Mouse (Mus musculus): ENCODE results near the gene Gm28308.

Gene Gm28308

DNA sequence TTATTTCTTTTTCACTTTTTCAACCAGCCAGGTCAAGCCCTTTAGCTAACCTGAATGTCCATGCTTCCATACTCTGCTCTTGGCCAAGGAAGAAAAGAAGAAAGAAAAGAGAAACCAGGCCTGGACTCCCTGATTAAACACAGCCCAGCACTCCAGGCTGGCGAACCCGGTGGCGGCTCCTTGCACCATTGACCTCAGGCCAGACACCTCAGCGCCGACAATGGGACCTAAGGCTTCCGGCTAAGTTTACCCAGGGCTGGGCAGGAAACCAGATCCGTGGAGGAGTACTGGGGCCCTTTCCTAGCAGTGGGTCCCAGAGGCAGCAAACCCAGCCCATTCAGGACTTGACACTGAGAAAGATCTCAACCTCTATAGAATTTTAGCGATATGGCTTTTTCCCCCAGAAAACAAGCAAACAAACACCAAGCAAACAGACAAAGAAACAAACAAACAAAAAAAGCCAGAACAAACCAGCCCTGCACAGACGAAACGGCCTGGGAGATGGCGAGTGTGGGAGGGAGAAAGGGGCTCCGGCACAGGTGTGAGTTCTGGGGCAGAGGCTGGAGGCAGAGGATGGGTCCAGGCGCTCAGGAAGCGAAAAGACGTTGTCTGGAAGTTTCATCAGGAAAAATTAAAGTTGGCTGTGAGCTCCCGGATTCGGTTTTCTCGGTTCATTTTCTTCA, 18.9 kb upstream of the Gm28308 start:
- no peak for DNase-seq (ENCODE audit: low spot score)

DNA sequence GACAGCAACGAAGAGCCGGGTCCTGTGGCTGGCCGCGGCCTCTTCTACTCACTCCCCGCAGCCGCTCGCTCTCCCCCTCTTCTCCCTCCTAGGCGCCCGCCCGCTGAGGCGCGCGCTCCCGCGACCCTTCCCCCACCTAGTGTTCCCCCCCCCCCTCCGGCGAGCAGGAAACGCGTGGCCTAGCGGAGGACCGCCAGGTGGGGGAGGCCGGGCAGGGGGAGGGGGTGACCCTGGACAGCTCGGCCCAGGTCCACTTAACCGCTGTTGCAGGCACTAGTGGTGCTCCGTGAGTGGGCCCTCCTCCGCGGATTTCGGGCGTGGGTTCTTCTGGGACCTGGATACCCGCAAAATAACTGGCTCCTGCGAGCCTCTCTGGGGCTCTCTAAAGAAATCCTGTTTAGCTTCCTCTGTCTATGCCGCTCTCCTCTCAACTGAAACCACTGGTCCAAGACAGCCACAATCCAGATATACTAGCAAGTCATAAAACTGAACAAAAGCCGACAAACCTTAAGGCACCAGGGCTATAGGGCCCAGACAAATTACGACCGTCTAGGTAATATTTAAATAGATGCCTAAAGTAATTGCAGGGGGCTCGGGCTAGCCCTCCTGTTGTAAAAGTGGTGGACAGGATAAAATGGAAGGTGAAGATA, 17.5 kb upstream of the Gm28308 start, which contains the start of gene Hoxa9:
Gene Hoxa9, minus strand, starts transcription at position 574 of the 650 bp plus-strand sequence.
- no peak for DNase-seq (ENCODE audit: low spot score)

DNA sequence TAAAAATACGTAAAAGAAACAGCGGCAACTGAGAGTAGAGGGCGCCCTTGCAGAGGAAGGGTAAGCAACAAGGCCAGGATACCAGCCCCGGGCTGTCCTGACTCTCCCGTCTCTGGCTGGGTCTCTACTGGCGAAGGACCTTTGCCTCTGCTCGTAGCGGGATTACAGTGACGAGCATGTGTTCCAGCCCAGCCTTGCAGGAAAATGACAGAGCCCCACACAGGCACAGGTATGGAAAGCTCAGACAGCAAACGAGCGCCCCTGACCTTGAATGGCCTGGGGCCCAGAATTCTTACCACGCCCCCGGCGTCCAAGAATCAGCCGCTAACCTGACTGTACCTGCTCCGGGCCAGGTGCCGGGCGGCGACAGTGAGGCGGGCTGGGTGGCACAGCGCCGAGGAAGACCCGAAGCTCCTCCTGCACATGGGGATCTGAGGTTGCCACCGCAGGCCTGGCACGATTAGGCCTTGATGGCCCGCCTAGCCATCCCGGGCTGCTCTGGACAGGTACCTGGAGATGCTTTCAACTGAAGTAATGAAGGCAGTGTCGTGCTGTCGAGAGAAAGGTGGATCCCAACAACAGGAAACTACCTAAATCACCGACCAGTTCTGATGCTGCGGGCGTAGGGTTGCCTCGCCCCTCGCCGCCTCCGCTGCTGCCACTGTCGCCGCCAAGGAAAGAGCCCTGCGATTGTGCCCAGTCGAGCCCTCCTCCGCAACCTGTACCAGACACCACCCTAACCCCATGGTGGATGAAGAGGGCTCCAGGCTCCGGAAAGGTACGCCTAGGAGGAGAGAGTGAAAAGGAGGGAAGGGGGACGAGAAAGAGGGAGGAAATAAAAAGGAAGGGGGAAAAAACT, 16.6 kb upstream of the Gm28308 start:
- no peak for DNase-seq (ENCODE audit: low spot score)

DNA sequence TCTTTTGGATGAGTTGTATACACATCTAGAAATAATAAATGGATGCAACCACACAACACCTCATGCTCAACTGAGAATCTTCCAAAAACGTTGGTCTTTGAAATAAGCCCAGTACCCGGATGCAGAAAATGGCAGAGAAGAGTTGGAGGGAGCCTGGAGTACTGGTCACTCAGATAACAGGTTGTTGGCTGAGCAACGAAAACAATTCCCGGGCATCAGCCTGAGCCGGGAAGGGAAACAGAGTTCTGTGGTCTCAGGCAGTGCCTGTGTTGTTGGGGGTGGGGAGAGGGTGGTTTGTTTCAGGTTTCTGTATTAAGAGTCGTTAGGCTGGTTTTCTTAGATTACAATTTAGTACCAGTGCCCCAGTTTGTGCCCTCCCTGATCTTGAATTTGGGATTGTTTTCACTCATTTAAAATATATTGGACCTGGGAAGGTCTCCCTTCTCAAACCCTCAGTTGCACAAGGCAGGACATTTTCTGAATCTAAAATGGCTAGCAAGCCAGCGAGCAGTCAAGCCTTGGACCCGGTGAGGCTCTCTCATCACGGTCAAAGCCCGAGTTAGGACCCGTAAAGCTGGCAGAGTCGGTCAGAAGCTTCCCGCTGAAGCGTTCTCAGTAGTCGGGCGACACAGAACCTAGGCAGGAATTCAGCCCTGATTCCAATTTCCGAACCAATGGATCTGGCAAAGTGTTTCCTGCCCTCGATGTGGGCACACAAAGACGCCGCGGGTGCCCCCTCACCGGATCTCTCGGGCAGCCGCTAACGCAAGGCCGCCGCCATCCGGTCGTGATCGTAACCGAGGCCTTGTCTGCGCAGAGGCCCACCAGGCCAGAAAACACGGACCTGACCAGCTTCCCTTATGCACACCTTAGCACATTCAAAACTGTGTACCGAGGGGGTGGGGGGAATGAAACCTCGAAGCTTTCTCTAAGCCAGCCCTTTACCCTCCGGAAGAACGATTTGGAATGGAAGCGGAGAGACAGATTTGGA, 15.6 kb upstream of the Gm28308 start:
- DNase-seq (ENCODE audit: low spot score): no peak

DNA sequence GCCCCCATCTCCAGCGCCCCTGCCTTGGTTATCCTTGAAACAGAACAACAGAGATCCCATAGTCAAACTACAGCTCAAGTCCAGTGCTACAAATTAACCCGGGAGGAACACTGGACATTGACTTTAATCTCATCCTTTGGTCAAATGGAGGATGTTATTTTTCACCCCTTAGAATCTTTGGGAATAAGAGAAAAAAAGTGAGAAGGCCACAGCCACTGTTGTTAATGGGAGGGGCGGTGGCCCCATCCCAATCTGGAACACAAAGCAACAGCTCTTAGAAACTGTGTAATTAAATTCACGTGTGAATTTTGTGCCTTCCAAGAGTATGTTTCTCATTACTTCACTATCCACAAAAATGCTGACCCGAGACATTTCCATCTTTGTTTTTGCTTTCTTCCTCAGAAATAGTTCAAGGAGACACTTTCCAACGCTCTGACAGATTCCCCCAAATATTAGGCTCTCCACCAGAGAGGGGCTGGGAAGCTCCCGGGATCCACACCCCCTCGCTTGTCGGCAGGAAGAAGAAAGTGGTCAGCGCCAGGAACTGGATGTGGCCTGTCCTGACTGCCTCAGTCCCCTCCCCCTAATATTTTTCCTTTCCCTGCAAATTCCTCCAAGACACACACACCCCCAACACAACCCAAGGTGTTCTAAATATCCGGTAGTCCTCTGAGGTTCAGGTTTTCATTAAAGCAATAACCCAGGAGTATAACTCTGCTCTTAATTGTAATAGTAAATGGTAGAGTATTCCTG, 14.5 kb upstream of the Gm28308 start:
- no peak for DNase-seq (ENCODE audit: low spot score)

GRCm38 (mm10) chr6:52226569-52227257, 13.6 kb upstream of the Gm28308 start:
- DNase-seq (ENCODE audit: low spot score): no peak

DNA sequence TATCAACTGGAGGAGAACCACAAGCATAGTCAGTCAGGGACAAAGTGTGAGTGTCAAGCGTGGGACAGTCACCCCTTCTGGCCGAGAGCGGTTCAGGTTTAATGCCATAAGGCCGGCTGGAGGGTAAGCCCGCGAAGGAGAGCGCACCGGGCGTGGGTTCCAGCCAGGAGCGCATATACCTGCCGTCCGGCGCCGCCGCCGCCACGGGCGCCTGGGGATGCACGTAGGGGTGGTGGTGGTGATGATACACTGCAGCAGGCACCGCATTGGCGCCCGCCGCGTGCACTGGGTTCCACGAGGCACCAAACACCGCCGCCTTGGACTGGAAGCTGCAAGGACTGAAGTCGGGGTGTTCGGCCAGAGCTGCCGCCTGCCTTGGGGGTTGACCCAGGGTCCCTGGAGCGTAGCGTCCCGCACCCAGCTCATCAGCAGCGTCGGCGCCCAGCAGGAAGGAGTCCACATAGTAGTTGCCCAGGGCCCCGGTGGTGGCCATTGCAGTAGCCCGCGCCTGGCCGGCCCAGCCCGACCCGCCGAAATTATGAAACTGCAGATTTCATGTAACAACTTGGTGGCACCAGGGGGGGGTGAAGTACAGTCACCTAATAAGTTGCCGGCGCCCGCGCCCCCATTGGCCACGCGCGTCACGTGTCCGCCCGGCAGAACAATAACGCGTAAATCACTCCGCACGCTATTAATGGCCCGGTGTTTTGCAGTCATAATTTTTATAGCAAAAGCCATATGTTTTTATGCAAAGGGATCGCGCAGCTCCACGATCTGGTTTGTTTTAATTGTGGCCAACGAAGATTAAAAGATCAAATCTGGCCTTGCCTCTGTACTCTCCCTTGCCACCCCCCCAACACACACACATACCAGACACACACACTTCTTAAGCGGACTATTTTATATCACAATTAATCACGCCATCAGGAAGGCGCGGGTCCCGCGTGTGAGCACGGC, 12.8 kb upstream of the Gm28308 start:
- DNase-seq (ENCODE audit: low spot score): no peak

- DNase-seq (ENCODE audit: low spot score): no peak
Measured at GRCm38 (mm10) chr6:52224895-52225611, 11.9 kb upstream of the Gm28308 start.

GRCm38 (mm10) chr6:52223939-52224760, 11.0 kb upstream of the Gm28308 start:
- DNase-seq (ENCODE audit: low spot score): no peak

- no peak for DNase-seq (ENCODE audit: low spot score)
Measured at GRCm38 (mm10) chr6:52222729-52223128, 9.6 kb upstream of the Gm28308 start.

GRCm38 (mm10) chr6:52221993-52222685, 9.0 kb upstream of the Gm28308 start:
- no peak for DNase-seq (ENCODE audit: low spot score)

DNA sequence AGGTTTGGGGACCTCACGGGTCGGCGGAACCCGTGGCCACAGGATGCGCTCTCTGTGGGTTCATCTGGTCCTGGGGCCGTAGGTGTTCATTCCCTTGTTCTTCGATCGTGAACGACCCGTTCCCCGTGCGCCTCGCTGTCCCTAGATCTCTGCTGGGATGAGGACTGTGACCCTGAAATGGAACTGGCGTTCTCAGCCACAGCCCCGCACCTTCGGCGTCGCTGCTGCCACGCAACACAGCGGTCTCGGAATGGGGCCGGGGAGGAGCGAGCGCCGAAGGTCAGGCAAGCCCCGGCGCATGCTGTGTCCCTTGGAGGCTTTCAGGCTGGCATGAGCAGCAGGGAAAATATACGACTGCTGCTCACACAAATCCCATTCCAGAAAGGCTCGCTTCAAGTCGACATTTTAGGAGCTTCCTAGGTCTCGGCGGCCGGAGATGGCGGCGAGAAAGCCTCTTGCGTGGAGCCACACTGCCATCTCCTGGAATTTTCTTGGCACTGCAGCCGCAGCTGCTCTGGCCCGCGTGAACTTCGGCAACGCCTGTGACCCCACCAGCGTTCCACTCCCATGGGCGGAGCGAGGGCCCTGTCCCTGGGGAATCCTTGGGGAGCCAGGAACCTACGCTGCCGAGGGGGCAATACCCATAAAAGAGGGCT, 8.3 kb upstream of the Gm28308 start, which contains the start of gene Hoxa7:
Gene Hoxa7, minus strand, starts transcription at position 518 of the 656 bp plus-strand sequence.
- DNase-seq (ENCODE audit: low spot score): peak; percentile 67

GRCm38 (mm10) chr6:52220865-52221310, 7.7 kb upstream of the Gm28308 start:
- no peak for DNase-seq (ENCODE audit: low spot score)

- DNase-seq (ENCODE audit: low spot score): no peak
Measured at GRCm38 (mm10) chr6:52220003-52220864, 7.1 kb upstream of the Gm28308 start.
